Mouse (Mus musculus): ENCODE data around the gene Pard3b.

The Pard3b gene

GRCm38 (mm10) chr1:61638347-61639111, at the start of gene Pard3b:
Gene Pard3b, plus strand, starts transcription at chr1:61638824.
- no peak for DNase-seq

- no peak for DNase-seq
Measured at GRCm38 (mm10) chr1:61616176-61616575, 22.4 kb upstream of the Pard3b start.

- no peak for DNase-seq
Measured at GRCm38 (mm10) chr1:61620651-61621050, 18.0 kb upstream of the Pard3b start.

- no peak for DNase-seq
Measured at GRCm38 (mm10) chr1:61629857-61630256, 8.8 kb upstream of the Pard3b start.

- no peak for DNase-seq
Measured at GRCm38 (mm10) chr1:61639114-61640093, 780 bp downstream of the Pard3b start.

GRCm38 (mm10) chr1:61641880-61642279, 3.3 kb downstream of the Pard3b start:
- DNase-seq: no peak

GRCm38 (mm10) chr1:61645062-61645461, 6.4 kb downstream of the Pard3b start:
- no peak for DNase-seq

GRCm38 (mm10) chr1:61649964-61650363, 11.3 kb downstream of the Pard3b start:
- DNase-seq: no peak

GRCm38 (mm10) chr1:61651454-61652271, 13.0 kb downstream of the Pard3b start:
- DNase-seq: no peak

GRCm38 (mm10) chr1:61657760-61658159, 19.1 kb downstream of the Pard3b start:
- DNase-seq: no peak

GRCm38 (mm10) chr1:61659931-61660330, 21.3 kb downstream of the Pard3b start:
- DNase-seq: no peak

- DNase-seq: no peak
Measured at GRCm38 (mm10) chr1:61685221-61685814, 46.7 kb downstream of the Pard3b start.

- no peak for DNase-seq
Measured at GRCm38 (mm10) chr1:61685921-61686320, 47.3 kb downstream of the Pard3b start.

GRCm38 (mm10) chr1:61688301-61688700, 49.7 kb downstream of the Pard3b start:
- no peak for DNase-seq

- DNase-seq: no peak
Measured at GRCm38 (mm10) chr1:61698462-61699218, 60.0 kb downstream of the Pard3b start.

GRCm38 (mm10) chr1:61709812-61710211, 71.2 kb downstream of the Pard3b start:
- DNase-seq: no peak

GRCm38 (mm10) chr1:61711523-61711922, 72.9 kb downstream of the Pard3b start:
- no peak for DNase-seq

GRCm38 (mm10) chr1:61729654-61730053, 91.0 kb downstream of the Pard3b start:
- DNase-seq: no peak

- no peak for DNase-seq
Measured at GRCm38 (mm10) chr1:61736550-61736949, 97.9 kb downstream of the Pard3b start.

- DNase-seq: no peak
Measured at GRCm38 (mm10) chr1:61742831-61743230, 104.2 kb downstream of the Pard3b start.

- no peak for DNase-seq
Measured at GRCm38 (mm10) chr1:61747481-61747880, 108.9 kb downstream of the Pard3b start.

- no peak for DNase-seq
Measured at GRCm38 (mm10) chr1:61751008-61751407, 112.4 kb downstream of the Pard3b start.
